Mouse (Mus musculus) R1 (cell line): ENCODE measurements around the gene Cc2d1a.
A peak's percentile ranks its signal among the peaks of the same experiment; 100 is the strongest.

Source experiments
- DNase-seq: peaks from one replicate; pipeline ENCODE4 v3.0.0-alpha.2; 2018; ENCODE audit warnings: low read depth, low spot score

The Cc2d1a gene

DNA sequence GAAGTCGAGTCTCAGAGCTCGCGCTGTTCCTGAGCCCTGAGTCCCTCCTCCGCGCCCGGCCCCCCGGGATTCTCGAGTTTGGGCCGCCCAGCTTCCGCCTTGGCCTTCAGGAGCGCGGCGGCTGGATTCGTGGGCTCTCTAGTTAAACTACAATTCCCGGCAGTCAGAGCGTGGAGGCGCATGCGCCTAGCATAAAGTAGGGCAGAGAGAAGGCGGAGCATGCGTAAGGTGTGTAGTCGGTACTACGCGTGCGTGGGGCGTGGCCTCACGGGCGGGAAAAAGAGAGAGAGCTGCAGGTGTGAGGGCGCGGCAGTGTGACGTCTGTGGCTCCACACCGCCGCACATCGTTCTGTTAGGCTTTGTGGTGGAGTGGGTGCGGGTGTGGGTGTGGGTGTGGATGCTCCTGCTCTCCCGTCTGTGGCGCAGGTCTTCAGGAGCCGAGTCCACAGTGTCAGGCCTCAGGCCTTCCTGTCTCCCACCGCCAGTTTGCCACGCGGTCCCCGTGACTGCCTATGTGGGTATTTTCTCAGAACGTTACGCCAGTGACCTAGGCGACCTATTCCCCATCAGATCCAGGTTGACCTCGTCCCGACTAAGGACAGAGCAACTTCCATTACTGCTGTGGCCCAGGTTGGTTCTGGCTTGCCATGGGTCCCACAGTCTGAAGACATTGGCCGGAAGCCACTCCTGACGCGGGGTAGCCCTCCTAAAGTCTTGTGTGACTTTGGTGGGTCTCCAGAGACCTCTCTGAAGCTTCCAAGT, at the start of gene Cc2d1a, which contains the start of gene 4930432K21Rik:
Gene Cc2d1a (minus strand): TSS at position 168 of the 762 bp plus-strand sequence.
Gene 4930432K21Rik (plus strand): TSS at position 257 of the 762 bp plus-strand sequence.
- DNase-seq: peak; percentile 99

DNA sequence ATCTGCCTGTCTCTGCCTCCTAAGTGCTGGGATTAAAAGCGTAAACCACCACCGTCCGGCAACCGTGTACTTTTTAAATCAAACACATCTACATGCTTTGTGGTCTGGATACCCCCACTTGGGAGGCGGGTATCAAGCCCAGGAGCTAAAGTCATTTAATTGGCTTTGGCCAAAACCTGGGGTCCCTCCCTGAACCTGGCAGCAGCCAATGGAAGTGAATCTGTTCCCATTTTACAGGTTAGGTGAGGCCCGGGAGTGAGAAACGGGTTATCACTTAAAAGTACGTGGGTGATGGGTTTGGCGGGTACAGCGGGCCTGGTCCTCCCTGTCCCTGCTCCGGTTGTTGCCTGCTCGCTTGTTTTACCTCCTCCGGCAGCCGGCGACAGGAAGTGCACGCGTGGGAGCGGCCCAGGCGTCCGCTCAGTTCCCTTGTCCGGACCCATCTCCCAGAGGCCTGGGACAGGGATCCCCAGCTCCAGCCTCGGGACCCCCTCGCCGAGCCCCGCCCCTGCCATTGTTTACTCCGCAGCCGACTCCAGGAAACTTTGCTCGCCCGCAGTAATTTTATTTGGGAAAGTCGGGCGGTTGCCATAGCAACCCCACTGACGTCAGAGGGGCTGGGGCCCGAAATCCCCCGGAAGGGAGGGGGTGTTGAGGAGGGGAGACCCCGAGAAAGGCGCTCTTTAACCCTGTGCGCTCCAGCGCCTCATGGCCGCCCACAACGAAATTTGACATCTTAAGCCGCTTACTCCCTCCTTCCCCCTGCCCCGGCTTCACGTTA, 49.6 kb upstream of the Cc2d1a start:
- peak; percentile 98 for DNase-seq

DNA sequence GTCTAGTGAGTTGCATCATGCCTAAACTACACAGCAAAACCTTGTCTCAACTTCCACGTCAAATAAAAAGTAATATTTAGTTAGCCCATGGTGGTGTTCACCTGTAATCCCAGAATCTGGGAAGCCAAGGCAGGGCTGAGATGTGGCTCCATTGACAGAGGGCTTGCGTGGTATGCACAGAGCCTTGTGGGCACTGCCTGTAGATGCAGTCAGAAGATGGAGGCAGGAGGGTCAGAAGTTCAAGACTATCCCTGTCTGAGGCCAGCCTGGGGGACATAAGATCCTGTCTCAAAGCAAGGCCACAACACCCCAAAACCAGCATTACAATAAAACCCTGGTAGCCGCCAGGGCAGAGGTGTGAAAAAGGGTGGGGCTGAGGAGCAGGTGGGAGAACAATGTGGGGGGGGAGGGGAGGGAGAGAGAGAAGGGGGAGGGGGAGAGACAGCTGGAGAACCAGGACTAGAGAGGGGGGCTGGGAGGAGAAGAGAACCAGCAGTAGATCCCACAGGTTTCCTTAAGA, 46.5 kb upstream of the Cc2d1a start:
- peak; percentile 99 for DNase-seq

DNA sequence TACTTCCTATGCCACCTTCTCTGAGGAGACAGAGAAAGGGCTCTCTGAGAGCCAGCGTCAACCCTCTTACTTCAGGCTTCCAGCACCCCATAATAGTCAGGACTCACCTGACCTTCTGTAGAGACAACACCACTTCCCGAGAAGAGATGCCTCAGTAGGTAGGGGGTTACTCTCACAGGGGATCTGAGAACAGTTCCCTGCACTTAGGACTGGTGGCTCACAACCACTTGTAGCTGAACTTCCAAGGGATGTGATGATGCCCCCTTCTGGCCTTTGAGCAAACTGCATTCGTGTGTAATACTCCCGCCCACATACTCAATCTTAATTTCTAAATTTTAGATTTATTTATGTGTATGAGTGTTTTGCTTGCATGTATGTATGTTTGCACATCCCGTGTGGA, 45.8 kb upstream of the Cc2d1a start:
- peak; percentile 81 for DNase-seq

DNA sequence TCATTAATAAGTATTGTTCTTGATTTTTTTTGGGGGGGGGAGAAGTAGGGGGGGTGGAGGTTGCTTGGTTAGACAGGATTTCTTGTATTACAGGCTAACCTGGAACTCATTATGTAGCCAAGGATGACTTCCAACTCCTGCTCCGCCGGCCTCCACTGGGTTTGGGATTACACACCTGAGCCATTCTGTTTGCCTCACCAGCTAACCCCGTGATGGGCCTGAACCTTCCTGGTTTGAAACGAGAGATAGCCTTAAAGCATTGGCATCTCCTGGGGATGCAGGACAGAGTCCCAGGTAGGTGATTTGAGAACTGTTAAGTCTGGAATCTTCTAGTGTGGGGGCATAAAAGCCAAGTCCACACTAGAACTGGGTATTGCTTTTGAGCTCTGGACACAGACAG, 45.4 kb upstream of the Cc2d1a start:
- no peak for DNase-seq

DNA sequence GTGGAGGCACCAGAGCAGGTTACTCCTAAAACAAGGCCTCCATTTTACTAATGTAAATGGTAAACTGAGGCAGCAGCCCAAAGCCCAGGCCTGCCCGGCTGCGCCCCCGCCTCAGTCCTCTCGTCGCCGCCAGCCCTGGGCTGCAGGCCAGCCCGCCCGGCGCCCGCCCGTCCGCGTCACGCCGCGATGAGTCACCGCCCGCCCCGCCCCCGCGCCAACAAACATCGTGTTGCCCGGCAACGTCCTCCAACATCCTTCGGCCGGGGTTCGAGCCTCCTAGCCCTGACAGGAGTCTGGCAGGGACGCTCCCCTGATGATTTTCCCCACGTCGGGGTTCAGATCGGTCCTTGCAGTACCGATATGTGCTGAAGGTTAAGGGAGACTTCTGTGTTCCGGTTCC, 44.8 kb upstream of the Cc2d1a start:
- peak; percentile 81 for DNase-seq

DNA sequence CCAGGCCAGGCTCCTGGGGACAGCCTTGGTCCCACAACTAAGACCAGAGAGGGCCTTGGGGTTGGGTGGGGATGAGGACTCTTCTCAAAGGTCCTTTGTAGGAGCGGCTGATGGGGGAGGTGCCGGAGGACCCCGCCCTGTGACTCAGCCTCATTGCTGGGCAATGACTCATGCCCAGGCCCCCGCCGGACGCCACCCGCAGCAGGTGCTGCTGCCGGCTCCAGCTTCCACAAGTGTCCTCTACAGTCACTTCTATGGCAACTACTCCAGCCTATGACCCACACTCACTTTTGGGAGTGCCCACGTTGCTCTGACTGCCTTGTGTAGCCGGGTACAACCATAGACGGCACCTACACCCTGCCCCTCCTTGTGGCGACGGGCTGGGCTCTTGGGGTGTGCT, 44.3 kb upstream of the Cc2d1a start:
- DNase-seq: peak; percentile 93

DNA sequence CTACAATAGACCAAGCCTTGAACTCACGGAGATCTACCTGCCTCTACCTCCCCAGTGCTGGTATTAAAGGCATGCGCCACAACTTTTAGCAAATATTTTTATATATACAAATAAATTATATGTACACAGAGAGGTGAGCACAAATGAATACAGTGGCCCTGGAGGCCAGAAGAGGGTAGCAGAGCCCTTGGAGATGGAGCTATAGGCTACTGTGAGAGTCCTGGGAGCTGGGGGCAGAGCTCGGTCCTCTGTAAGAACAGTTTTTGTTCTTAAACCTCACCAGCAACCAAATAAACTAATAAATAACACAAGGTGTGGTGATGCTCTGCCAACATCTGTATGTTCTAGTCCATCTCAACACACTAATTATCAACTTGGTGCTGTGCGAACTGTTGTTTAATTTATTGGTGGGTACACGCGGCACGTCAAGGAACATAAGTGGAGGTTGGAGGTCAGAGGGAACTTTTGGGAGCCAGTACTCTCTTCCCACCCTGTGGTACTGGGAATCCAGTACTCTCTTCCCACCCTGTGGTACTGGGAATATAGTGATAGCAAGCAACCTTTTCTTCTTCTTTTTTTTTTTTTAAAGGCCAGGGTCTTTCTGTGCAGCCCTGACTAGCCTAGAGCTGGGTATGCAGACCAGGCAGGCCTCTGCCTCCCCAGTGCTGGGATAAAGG, 42.6 kb upstream of the Cc2d1a start:
- DNase-seq: peak; percentile 84

DNA sequence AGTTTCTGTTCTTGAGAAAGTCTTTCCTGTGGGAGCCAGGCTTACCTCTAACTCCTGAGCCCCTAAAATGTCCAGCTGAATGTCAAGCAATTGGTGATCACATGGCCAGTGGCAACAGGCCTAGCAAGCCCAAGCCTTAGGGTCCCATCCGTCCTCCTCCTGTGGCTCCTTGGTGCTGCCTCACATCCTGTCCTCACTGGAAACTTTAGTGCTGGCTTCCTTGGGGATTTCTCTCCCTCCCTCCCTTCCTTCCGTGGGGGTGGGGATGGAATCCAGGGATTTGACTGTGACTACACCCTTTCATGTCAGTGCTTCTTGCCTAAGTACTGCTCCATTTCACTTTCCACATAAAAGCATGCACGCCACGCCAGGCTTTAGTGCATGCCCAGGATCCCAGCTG, 41.9 kb upstream of the Cc2d1a start:
- DNase-seq: peak; percentile 95

DNA sequence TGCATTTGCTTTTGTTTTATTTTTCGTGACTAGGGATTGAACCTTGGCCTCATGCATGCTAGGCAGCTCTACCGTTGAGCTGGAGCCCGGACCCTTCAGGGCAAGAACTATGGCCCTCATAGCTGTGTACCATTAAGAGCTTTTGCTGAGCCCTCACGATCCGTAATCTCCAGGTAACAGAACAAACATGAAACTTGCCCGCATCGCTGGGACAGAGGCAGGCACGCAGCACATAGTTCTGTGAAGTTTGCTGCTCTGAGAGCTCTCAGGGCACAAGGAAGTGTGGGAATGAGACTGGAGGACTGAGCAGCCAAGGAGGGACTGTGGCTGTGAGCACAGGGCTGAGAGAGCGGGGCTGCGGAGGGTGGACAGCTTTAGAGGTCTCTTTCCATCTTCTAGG, 40.9 kb upstream of the Cc2d1a start:
- no peak for DNase-seq

DNA sequence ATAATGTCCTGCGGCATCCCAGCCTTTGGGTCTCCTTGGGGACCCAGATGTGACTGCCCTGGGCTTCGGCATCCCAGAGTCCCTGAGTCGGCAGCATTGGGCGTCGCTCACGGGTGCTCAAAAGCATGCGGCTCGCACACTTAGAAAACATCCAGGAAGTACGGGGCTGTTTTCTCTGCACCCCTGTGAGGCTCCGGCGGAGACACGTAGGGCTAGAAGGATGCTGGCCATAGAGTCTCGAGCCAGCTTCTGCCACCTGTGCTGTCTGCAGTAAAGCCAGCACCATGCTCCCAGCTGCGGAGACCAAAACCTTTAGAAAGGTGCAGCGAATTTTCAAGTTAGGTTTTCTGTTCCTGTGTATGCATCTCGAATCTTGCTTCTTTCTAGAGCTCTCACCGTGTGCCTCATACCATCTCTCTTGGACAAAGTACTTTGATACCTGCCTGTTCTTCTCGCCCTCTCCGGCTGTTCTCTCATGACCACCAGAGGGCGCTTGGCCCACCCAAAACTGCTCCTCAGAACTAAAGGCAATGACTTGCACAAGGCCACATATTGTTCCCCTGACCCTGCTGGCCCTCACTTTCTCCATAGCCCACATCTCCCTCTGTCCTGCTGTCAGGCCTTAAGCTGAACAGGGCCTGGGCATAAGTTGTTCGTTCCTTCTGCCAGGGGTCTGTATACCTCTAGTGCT, 39.5 kb upstream of the Cc2d1a start:
- DNase-seq: peak; percentile 91

DNA sequence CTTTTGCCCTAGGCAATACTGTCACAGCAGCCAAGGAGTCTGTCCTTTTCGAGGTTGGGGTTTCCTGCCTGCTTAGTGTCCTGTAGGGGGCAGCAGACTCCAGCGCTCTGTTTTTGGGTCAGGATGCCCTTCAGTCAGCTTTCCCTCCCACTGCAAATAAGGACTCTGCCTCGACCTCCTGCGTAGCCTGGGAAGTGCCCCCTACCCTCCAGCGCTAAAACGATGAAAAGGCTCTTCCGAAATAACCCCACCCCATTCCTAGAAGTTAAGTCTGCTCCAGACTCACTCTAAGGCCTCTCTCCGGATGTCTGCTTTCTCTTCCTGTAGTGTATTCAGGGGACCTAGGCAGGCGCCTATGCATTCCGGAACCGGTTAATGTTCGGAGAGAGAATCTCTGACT, 38.8 kb upstream of the Cc2d1a start:
- peak; percentile 99 for DNase-seq

DNA sequence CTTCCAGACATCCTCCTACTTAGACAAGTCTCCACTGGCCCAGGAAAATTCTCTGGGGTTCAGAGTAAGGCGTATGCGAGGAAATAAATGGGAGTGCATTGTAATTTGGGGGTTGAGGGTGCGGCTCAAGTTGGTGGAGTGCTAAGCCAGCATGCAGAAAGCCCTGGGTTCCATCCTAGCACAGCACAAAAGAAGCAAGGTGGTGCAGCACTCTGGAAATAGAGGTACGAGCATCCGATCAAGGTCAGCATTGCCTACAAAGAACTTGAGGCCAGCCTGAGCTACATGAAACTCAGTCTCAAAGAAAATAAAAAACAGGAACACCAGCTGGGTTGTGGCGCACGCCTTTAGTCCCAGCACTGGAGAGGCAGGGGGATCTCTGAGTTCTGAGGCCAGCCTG, 37.4 kb upstream of the Cc2d1a start, which contains the start of gene Nanos3:
Gene Nanos3 (minus strand): TSS at position 101 of the 400 bp plus-strand sequence.
- DNase-seq: peak; percentile 47

DNA sequence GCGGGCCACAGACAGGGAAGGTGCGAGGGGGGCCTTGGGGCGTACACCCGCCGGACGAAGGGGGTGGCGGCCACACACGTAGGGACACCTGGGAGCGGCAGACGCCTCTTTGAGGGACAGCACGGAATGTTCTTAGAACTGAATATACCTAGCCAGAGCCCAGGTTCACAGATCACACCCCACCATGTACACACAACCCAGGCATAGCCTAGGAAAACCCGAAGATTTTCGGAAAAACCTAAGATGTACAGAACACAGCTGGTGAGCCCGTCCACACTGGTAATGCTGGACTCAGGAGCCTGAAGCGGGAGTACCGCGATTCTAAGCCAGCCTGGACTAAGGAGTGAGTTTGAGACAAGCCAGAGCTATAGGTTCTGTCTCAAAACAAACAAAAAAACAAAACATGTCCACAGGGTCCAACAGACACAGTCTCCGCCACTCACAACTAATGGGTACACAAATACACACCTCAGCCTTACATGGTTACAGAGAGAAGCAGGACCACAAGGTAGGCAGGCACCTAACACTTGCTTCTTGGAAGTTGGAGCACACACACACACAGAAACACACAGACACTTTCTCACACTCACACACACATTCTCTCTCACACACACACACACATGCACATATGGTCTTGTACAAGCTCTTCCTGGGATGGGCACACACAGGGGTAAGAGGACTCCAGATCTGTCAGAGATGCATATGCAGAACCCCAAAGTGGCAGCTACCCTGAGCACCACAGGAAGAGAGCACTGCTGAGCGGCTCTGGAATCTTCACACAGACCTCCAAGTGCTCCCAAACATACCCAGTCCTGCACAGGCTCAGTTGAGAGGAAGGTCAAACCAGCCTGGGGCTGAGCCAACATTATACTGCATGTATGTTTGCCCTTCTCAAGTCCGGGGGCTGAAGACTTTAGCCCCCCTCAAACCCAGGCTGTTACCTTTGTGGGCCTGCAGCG, 36.6 kb upstream of the Cc2d1a start:
- peak; percentile 42 for DNase-seq

DNA sequence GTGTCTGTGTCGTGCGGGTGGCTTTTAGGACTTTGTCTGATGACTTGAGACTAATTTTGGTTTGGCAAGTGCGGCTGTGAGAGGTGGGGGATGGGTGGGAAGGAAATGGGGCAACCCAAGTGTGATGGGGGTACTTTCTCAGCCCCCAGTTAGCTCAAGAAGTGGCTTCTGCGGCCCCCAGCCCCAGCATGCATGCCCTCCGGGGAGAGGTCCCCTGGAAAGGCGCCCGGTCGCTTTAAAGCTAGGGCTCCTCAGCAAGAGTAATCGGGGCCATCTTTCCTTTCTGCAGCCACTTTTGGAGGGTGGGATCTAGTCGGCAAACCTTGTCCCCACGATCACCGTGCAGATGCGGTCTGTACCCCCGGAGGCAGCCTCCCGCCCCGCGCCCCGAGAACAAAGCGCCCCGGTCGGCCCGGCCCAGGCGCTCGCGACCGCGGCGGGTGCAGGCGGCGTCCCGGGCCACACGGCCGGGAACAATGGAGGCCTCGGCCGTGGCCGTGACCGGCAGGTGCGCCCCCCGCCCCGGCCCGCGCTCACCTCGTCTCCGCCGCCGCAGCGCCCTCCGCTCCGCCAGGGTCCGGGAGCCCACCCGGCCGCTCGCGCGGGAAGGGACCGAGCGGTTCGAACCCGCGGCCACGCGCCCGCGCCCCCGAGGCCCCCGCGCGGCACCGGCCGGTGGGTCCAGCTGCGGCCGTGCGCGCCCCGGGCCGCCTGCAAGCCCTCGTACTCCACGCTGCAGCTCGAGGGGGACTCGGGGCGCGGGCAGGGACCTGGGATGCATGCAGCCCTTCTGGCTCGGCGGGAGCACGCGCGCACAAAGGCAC, 35.7 kb upstream of the Cc2d1a start:
- peak; percentile 22 for DNase-seq

DNA sequence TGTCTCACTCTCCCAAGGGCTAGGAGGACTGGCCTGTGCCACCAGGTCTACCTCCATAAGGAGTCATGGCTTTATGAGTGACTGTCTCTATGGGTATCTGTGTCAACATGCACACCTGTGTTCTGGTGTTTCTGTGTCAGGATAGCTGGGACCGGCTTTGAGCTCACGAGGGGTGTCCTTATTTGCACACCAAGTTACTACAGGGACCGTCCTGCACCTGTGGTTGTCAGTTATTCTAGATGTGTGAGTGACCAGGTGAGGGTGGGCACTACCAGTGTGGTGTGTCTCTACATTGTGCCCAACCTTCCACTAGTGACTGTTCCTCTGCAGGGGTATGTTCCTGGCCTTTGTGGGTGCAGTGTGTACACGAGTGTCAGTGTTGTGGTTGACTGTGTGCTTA, 35.1 kb upstream of the Cc2d1a start:
- DNase-seq: no peak

DNA sequence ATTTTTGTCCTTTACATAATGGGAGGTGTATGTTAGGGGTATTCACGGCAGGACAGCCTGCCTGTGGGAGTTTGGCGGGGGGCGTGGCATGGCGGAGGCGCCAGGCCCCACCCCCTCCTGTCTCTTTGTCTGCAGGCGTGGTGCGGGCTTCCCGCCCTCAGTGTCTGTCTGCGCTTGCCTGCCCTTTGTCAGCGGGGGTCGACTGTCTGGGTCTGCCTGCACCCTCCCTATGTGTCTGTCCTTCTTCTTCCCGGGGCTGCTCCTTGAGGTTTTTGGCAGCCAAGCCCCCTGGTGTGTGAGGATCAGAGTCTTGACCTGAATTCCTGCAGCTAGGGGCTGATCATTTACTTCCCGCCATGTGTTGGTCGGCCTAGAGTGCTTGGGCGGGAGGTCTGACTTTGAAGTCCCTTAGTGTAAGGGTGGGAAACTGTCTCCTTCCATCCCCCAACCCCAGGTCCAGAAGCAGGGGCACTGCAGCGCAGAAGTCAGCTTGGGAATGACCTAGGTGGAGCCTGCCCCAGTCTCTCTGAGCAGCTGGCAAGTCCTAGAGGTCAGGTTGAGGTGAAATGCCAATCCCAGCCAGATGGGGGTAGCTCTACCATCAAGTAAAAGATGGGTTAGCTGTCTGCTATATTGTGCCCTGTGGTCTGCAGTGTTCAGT, 32.9 kb upstream of the Cc2d1a start:
- DNase-seq: peak; percentile 83

DNA sequence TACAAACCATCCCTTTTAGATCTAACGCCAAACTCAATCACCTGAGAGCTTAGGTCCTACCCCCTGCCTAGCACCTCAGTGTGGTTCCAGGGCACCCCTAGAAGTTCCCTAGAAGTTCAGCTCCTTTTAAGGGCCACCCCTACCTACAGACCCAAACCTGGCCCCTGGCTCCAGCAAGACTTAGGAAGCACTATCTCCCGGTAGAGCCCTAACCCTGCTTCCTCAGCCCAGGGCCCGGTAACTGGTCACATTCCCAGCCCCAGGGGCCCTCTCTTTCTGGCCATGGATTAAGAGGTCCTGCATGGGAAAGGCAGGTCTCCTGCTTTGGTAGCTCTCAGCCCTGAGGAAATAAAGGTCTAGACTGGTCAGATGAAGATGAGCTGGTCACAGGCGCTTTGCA, 32.2 kb upstream of the Cc2d1a start:
- no peak for DNase-seq

DNA sequence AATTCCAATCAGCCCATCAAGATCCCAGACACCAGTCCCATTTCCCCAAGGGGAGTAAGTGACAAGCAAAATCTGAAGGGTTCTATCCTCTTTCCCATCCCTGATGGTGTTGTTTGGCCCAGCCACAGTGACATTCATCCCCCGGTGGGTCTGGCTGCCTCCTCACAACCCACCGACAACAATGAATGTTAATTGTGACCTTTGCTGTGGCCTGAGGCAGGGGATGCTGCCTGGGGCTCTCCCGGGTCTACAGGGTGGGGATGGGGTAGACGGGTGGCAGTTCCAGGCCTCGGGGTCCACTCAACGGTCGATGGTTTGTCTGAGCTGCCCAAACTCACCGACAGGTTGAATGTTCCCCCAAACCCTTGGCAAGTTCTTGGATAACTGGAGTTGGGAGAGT, 30.9 kb upstream of the Cc2d1a start:
- DNase-seq: no peak
